Mouse (Mus musculus): ENCODE results near the gene Zfp108.

- no peak for TF ChIP-seq CTCF (IDR thresholded peaks at IDR 0.05; ENCODE audit: extremely low read depth, insufficient read depth, low read length)
- no peak for TF ChIP-seq POLR2A (IDR thresholded peaks at IDR 0.05; ENCODE audit: extremely low read depth, insufficient read depth, low read length)
Observed at GRCm38 (mm10) chr7:24297361-24298095, 42.9 kb downstream of the Zfp108 start.

Data from cortical plate, adult 2 months (tissue).